Mouse (Mus musculus) spleen, postnatal 10 days (tissue): Measurements from ENCODE around the gene Zmynd11.

Source experiments
- DNase-seq, 2 experiments: peaks; one replicate each; pipeline ENCODE4 v3.0.0; 2021 to 2022; ENCODE audit warnings: low spot score in 2 of 2

Gene Zmynd11

GRCm38 (mm10) chr13:9656613-9657012 is 108.5 kb downstream of the Zmynd11 start:
- DNase-seq = no peak

GRCm38 (mm10) chr13:9653018-9653417 is 112.1 kb downstream of the Zmynd11 start:
- DNase-seq = no peak

DNA sequence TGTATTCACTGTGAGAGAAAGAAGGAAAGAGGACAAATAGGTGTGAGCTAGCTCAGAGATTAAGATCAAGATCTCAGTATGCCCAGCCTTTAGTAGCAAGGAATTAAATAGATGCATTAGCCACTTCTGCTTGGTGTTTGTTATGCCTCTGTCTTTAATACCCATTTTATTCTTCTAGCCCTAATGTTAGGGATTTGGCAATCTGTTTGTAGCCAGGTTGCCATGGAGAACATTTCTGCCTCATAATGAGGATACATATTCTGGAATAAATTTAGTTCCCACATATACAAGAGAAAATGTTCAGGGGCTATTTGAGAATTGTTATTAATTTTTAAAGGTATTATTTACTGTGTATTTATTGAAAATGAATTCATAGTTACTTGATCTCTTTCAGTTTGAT is 114.5 kb downstream of the Zmynd11 start:
- no peak for DNase-seq

DNA sequence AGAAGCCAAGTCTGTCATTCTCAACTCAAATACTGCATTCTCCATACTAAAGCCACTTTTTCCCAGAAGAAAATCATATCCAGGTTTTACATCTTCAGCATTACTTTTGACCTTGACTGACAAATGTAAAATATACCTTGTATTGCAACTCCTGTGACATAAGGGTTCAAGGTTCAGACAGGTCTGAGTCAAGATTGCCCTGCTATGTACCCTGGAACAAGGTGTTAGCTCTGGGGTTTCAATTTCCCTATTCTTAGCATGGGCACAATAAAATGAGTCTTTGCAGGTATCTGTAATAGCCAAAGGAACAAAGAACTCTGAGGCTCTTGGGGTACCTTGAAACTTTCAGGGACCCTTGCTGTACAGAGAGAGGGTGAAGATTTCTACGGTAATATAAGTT is 115.2 kb downstream of the Zmynd11 start:
- DNase-seq = no peak

- DNase-seq = no peak
Measured at GRCm38 (mm10) chr13:9648716-9649115, 116.4 kb downstream of the Zmynd11 start.

DNA sequence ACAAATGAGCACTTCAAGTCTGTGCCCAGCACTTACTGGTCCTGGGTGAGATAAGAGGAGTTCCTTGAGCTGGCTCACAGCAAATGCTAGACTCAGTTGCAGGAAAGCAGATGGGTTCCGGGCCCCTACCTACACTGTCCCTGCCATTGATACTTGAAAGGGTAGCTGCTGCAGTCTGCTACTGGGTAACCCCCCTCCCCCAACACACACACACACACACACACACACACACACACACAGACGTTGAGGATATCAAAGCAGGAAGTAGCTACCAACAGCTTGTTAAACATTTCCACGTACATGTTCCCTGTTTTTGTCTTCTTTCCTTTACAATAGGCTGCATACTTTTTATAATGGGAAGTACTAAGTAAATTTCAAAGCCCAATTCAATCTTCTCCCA is 127.2 kb downstream of the Zmynd11 start:
- no peak for DNase-seq

DNA sequence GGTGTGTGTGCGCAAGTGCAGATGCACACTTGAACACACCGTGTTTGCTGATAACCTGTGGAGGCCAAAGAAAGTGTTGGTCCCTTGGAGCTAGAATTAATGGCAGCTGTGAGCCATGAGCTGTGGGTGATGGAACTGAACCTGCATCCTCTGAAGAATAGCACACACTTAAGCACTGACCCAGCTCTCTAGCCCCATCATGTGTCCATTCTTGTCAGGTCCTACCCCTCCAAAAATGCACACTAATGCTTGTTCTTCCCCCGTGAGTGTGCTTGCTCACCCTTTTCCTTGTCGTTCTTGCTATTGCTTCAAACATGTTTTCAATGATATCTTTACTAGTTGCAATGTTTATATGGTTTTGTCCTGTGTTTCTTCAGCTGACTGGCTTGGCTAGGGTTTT is 128.6 kb downstream of the Zmynd11 start:
- peak in 1 of 2 experiments; percentile 30 for DNase-seq

GRCm38 (mm10) chr13:9635951-9636350 is 129.2 kb downstream of the Zmynd11 start:
- no peak for DNase-seq
